Mouse (Mus musculus) heart, adult 2 months (tissue): Measurements from ENCODE around the gene Iqcf5. TPM values are rescaled to one million over a fixed set of nuclear protein-coding genes. Genes with fewer than 3 reads are reported as not detected.

ENCODE experiments used
- DNase-seq, 2 experiments: peaks; one replicate each; pipeline ENCODE4 v3.0.0; 2021
- H3K27ac ChIP-seq: fragments of 200-600 bp; 2 replicates; pipeline ENCODE4 v1.8.1; 2022
- H3K27me3 ChIP-seq: fragments of 200-500 bp; 2 replicates; pipeline ENCODE4 v1.6.1; 2012; ENCODE audit warnings: mild to moderate bottlenecking, low read length, inconsistent platforms, mixed read lengths; ENCODE audit not compliant: control insufficient read depth, insufficient read depth
- H3K36me3 ChIP-seq: fragments of 200-500 bp; 2 replicates; pipeline ENCODE4 v1.6.1; 2012; ENCODE audit warnings: low read length, inconsistent platforms; ENCODE audit not compliant: control insufficient read depth, insufficient read depth
- H3K4me1 ChIP-seq: fragments of 200-500 bp; 2 replicates; pipeline ENCODE4 v1.6.1; 2011; ENCODE audit warnings: low read length; ENCODE audit not compliant: control insufficient read depth, insufficient read depth
- H3K4me3 ChIP-seq: fragments of 200-600 bp; 2 replicates; pipeline ENCODE4 v1.8.1; 2022
- H3K79me2 ChIP-seq: fragments of 200-500 bp; replicated peaks from 2 replicates; pipeline ENCODE4 v1.6.1; 2012; ENCODE audit warnings: mild to moderate bottlenecking, inconsistent platforms, low read length, moderate library complexity, mixed read lengths; ENCODE audit not compliant: control insufficient read depth, insufficient read depth
- H3K9ac ChIP-seq: fragments of 200-500 bp; 2 replicates; pipeline ENCODE4 v1.6.1; 2012; ENCODE audit warnings: low read depth, mild to moderate bottlenecking, control low read depth, inconsistent platforms, low read length, mixed read lengths
- CTCF ChIP-seq: fragments of 200-600 bp; IDR thresholded peaks from 2 replicates; pipeline ENCODE4 v1.8.1; 2022; ENCODE audit warnings: antibody characterized with exemption, mild to moderate bottlenecking, moderate library complexity
- EP300 ChIP-seq: fragments of 200-500 bp; IDR thresholded peaks from 2 replicates; pipeline ENCODE4 v1.6.1; 2011; ENCODE audit warnings: low read depth, low read length, control low read depth; ENCODE audit not compliant: insufficient read depth
- POLR2A ChIP-seq: fragments of 200-500 bp; IDR thresholded peaks from 2 replicates; pipeline ENCODE4 v1.6.1; 2011; ENCODE audit warnings: mild to moderate bottlenecking, low read depth, low read length, control low read depth; ENCODE audit not compliant: insufficient read depth
- WGBS: fragments of 180-500 bp; shearing (Covaris S2); methylation state at CpG from one replicate; pipeline ENCODE4 v1.1.7; 2018; 5-methylcytosine and 5-hydroxymethylcytosine counted together
- intact Hi-C: fragments of 180-260 bp; cut with DNase I; formaldehyde crosslinking; loops from one replicate; pipeline ENCODE4 v1.15.1; 2025
- polyA plus RNA-seq: library from polyadenylated mRNA; depleted of rRNA; stranded (reverse); fragments of >200 nt; gene quantifications from 2 replicates; pipeline ENCODE4 v1.2.3, GENCODE M21; 2012; rRNA removed
- total RNA-seq, 2 experiments: library from RNA; stranded (reverse); gene quantifications; 2 replicates each; pipeline ENCODE4 v1.2.3; 2021

Iqcf5 gene
- total and polyA plus RNA-seq, 3 experiments = not detected

GRCm38 (mm10) chr9:106534296-106534695 is 19.9 kb downstream of the Iqcf5 start:
- Histone ChIP-seq H3K36me3 (no peaks in the 10 kb centered on the region), H3K27ac (no peak overlapping the region), H3K27me3 (no peaks in the 10 kb centered on the region), H3K4me1 (no peaks in the 10 kb centered on the region), H3K4me3 (no peak overlapping the region), H3K79me2 (no peaks in the 10 kb centered on the region), H3K9ac (no peak overlapping the region)
- WGBS = 91% methylated on average over 7 of the region's 7 CpGs
- DNase-seq = no peak
- TF ChIP-seq POLR2A = no peak
- TF ChIP-seq EP300 = no peak
- TF ChIP-seq CTCF = no peak
- intact Hi-C loops = no loop called here

- H3K9ac ChIP-seq = no peak overlapping the region
- H3K4me3 ChIP-seq = no peak overlapping the region
- no peaks in the 10 kb centered on the region for H3K4me1 ChIP-seq
- H3K36me3 ChIP-seq = no peaks in the 10 kb centered on the region
- no peak for DNase-seq
- H3K27ac ChIP-seq = no peak overlapping the region
- intact Hi-C loops = no loop called here
- no peaks in the 10 kb centered on the region for H3K27me3 ChIP-seq
- no peaks in the 10 kb centered on the region for H3K79me2 ChIP-seq
- no peak for TF ChIP-seq CTCF
- no peak for TF ChIP-seq EP300
- no peak for TF ChIP-seq POLR2A
- WGBS = 86% methylated on average over 11 of the region's 11 CpGs
These were observed 20.6 kb downstream of the Iqcf5 start for GRCm38 (mm10) chr9:106534975-106535374.

- intact Hi-C loops = no loop called here
- Histone ChIP-seq H3K79me2 (no peaks in the 10 kb centered on the region), H3K9ac (no peak within 1 kb of the TSS), H3K27me3 (no peaks in the 10 kb centered on the region), H3K36me3 (no peaks in the 10 kb centered on the region), H3K4me3 (no peak within 1 kb of the TSS), H3K27ac (no peak within 1 kb of the TSS), H3K4me1 (no peaks in the 10 kb centered on the region)
- WGBS = 86% methylated on average over 5 of the region's 5 CpGs
- TF ChIP-seq POLR2A = no peak
- no peak for TF ChIP-seq EP300
- TF ChIP-seq CTCF = no peak
- DNase-seq = no peak
These were observed 47.2 kb downstream of the Iqcf5 start, which contains the start of gene Iqcf3 for GRCm38 (mm10) chr9:106561531-106561930. Iqcf3 (minus strand) TSS chr9:106561631.

GRCm38 (mm10) chr9:106562291-106562690 is 47.9 kb downstream of the Iqcf5 start:
- no peaks in the 10 kb centered on the region for H3K4me1 ChIP-seq
- H3K4me3 ChIP-seq = no peak overlapping the region
- TF ChIP-seq POLR2A (no peak), EP300 (no peak), CTCF (no peak)
- no peak overlapping the region for H3K27ac ChIP-seq
- no peaks in the 10 kb centered on the region for H3K36me3 ChIP-seq
- WGBS = 75% methylated on average over 11 of the region's 11 CpGs
- no peak for DNase-seq
- H3K9ac ChIP-seq = no peak overlapping the region
- no peaks in the 10 kb centered on the region for H3K27me3 ChIP-seq
- no peaks in the 10 kb centered on the region for H3K79me2 ChIP-seq
- intact Hi-C loops = no loop called here

GRCm38 (mm10) chr9:106564025-106564424 is 49.7 kb downstream of the Iqcf5 start:
- WGBS = 62% methylated on average over 8 of the region's 8 CpGs
- H3K79me2 ChIP-seq = no peaks in the 10 kb centered on the region
- no peak overlapping the region for H3K9ac ChIP-seq
- no peak overlapping the region for H3K27ac ChIP-seq
- no peaks in the 10 kb centered on the region for H3K36me3 ChIP-seq
- H3K4me1 ChIP-seq = no peaks in the 10 kb centered on the region
- no peak overlapping the region for H3K4me3 ChIP-seq
- no peak for TF ChIP-seq POLR2A
- no peak for TF ChIP-seq CTCF
- TF ChIP-seq EP300 = no peak
- H3K27me3 ChIP-seq = no peaks in the 10 kb centered on the region
- intact Hi-C loops = no loop called here
- no peak for DNase-seq

Other genes starting within 250 kb of the Iqcf5 start
- gene Poc1a, start 233.5 kb upstream of the Iqcf5 start, total RNA-seq = 1 to 10 TPM; 3.2 to 4.0 TPM
- 5.9 and 6.2 TPM in 2 replicates for gene Poc1a, start 233.5 kb upstream of the Iqcf5 start, polyA plus RNA-seq
- gene Dusp7, start 145.9 kb upstream of the Iqcf5 start, total RNA-seq = 10 to 100 TPM; 47.6 to 64.9 TPM
- 102 and 118 TPM in 2 replicates for gene Dusp7, start 145.9 kb upstream of the Iqcf5 start, polyA plus RNA-seq
- 100 to 1,000 TPM; 251 to 296 TPM for gene Rpl29, start 85.1 kb upstream of the Iqcf5 start, total RNA-seq
- 247 and 287 TPM in 2 replicates for gene Rpl29, start 85.1 kb upstream of the Iqcf5 start, polyA plus RNA-seq
- 10 to 100 TPM; 20.1 to 26.7 TPM for gene Acy1, start 76.3 kb upstream of the Iqcf5 start, total RNA-seq
- gene Acy1, start 76.3 kb upstream of the Iqcf5 start, polyA plus RNA-seq = 12.0 and 12.5 TPM in 2 replicates
- 1 to 10 TPM; 6.6 to 6.8 TPM for gene Abhd14b, start 67.1 kb upstream of the Iqcf5 start, total RNA-seq
- 27.8 and 34.8 TPM in 2 replicates for gene Abhd14b, start 67.1 kb upstream of the Iqcf5 start, polyA plus RNA-seq
- 10 to 100 TPM; 18.7 to 21.8 TPM for gene Abhd14a, start 66.9 kb upstream of the Iqcf5 start, total RNA-seq
- 33.2 and 43.0 TPM in 2 replicates for gene Abhd14a, start 66.9 kb upstream of the Iqcf5 start, polyA plus RNA-seq
- gene Pcbp4, start 61.3 kb upstream of the Iqcf5 start, total RNA-seq = 10 to 100 TPM; 70.0 to 74.6 TPM
- gene Pcbp4, start 61.3 kb upstream of the Iqcf5 start, polyA plus RNA-seq = 92.8 and 95.8 TPM in 2 replicates
- gene Gpr62, start 48.6 kb upstream of the Iqcf5 start, total RNA-seq = not detected
- gene Gpr62, start 48.6 kb upstream of the Iqcf5 start, polyA plus RNA-seq = 0.12 TPM in 1 of 2 replicates, not detected in the other
- gene Rrp9, start 38.6 kb upstream of the Iqcf5 start, total RNA-seq = 10 to 100 TPM; 18.9 to 23.4 TPM
- 21.0 and 22.3 TPM in 2 replicates for gene Rrp9, start 38.6 kb upstream of the Iqcf5 start, polyA plus RNA-seq
- 10 to 100 TPM; 29.4 to 31.2 TPM for gene Parp3, start 37.6 kb upstream of the Iqcf5 start, total RNA-seq
- gene Parp3, start 37.6 kb upstream of the Iqcf5 start, polyA plus RNA-seq = 35.1 and 46.7 TPM in 2 replicates
- not detected for gene Iqcf1, start 14.6 kb upstream of the Iqcf5 start, total RNA-seq
- gene Iqcf1, start 14.6 kb upstream of the Iqcf5 start, polyA plus RNA-seq = 0.37 TPM in 1 of 2 replicates, not detected in the other
- gene Iqcf3, start 47.1 kb downstream of the Iqcf5 start, total RNA-seq = not detected
- 0.15 TPM in 1 of 2 replicates, not detected in the other for gene Iqcf3, start 47.1 kb downstream of the Iqcf5 start, polyA plus RNA-seq
- not detected for gene Iqcf4, start 56.4 kb downstream of the Iqcf5 start, total RNA-seq
- gene Iqcf4, start 56.4 kb downstream of the Iqcf5 start, polyA plus RNA-seq = not detected in 2 replicates
- gene Iqcf6, start 112.0 kb downstream of the Iqcf5 start, total RNA-seq = not detected
- not detected in 2 replicates for gene Iqcf6, start 112.0 kb downstream of the Iqcf5 start, polyA plus RNA-seq
- gene Grm2, start 141.5 kb downstream of the Iqcf5 start, total RNA-seq = not detected
- 0.09 TPM in 1 of 2 replicates, not detected in the other for gene Grm2, start 141.5 kb downstream of the Iqcf5 start, polyA plus RNA-seq
- gene Tex264, start 171.4 kb downstream of the Iqcf5 start, total RNA-seq = 10 to 100 TPM; 40.3 to 47.6 TPM
- 62.1 and 69.2 TPM in 2 replicates for gene Tex264, start 171.4 kb downstream of the Iqcf5 start, polyA plus RNA-seq